Mouse (Mus musculus): Measurements from ENCODE around the gene Nav2. TPM values are rescaled to one million over a fixed set of nuclear protein-coding genes. Genes with fewer than 3 reads are reported as not detected.

The Nav2 gene
- polyA plus RNA-seq, 1 experiment from 2014 or later: 10.1 TPM

- no peaks in the 10 kb centered on the region for H3K36me3 ChIP-seq (ENCODE audit: insufficient read depth, low read length)
- H3K27ac ChIP-seq: no peak overlapping the region
- H3K4me2 ChIP-seq (ENCODE audit: low read length): no peak overlapping the region
- no peaks in the 10 kb centered on the region for H3K27me3 ChIP-seq (ENCODE audit: insufficient read depth, low read length)
- ATAC-seq (replicated peaks; ENCODE audit: low FRiP score, low read depth): no peak
- TF ChIP-seq CTCF (IDR thresholded peaks at IDR 0.05; ENCODE audit: low read depth): no peak
- H3K9me3 ChIP-seq (replicated peaks; ENCODE audit: low read length): no peaks in the 10 kb centered on the region
- no peak for DNase-seq (ENCODE audit: low spot score)
- peaks cover 10% of the 10 kb centered on the region for H3K4me1 ChIP-seq (replicated peaks; ENCODE audit: insufficient read depth, low read length)
- WGBS: 84% methylated on average over 6 of the region's 6 CpGs
- H3K9ac ChIP-seq (ENCODE audit: low read depth, low read length): no peak overlapping the region
- no peak overlapping the region for H3K4me3 ChIP-seq (replicated peaks; ENCODE audit: low read depth, low read length)
These were observed 344.4 kb downstream of the Nav2 start for GRCm38 (mm10) chr7:49252902-49253301.

GRCm38 (mm10) chr7:49255053-49255452, 346.5 kb downstream of the Nav2 start:
- H3K36me3 ChIP-seq (ENCODE audit: insufficient read depth, low read length): no peaks in the 10 kb centered on the region
- WGBS: 95% methylated on average over 5 of the region's 5 CpGs

GRCm38 (mm10) chr7:49257234-49257906, 348.9 kb downstream of the Nav2 start:
- ATAC-seq (replicated peaks; ENCODE audit: low FRiP score, low read depth): no peak
- Histone ChIP-seq H3K9me3 (replicated peaks; ENCODE audit: low read length) (no peaks in the 10 kb centered on the region), H3K27me3 (ENCODE audit: insufficient read depth, low read length) (no peaks in the 10 kb centered on the region), H3K9ac (ENCODE audit: low read depth, low read length) (no peak overlapping the region), H3K4me1 (replicated peaks; ENCODE audit: insufficient read depth, low read length) (no peaks in the 10 kb centered on the region), H3K4me2 (ENCODE audit: low read length) (no peak overlapping the region), H3K4me3 (replicated peaks; ENCODE audit: low read depth, low read length) (no peak overlapping the region), H3K36me3 (ENCODE audit: insufficient read depth, low read length) (no peaks in the 10 kb centered on the region), H3K27ac (no peak overlapping the region)
- no peak for DNase-seq (ENCODE audit: low spot score)
- 84% methylated on average over 13 of the region's 13 CpGs for WGBS
- TF ChIP-seq CTCF (IDR thresholded peaks at IDR 0.05; ENCODE audit: low read depth): no peak

More at GRCm38 (mm10) chr7:49255053-49255452, 346.5 kb downstream of the Nav2 start:
- Histone ChIP-seq H3K4me1 (replicated peaks; ENCODE audit: insufficient read depth, low read length) (no peaks in the 10 kb centered on the region), H3K4me3 (replicated peaks; ENCODE audit: low read depth, low read length) (no peak overlapping the region), H3K9me3 (replicated peaks; ENCODE audit: low read length) (no peaks in the 10 kb centered on the region), H3K9ac (ENCODE audit: low read depth, low read length) (no peak overlapping the region), H3K27me3 (ENCODE audit: insufficient read depth, low read length) (no peaks in the 10 kb centered on the region), H3K4me2 (ENCODE audit: low read length) (no peak overlapping the region), H3K27ac (no peak overlapping the region)
- TF ChIP-seq CTCF (IDR thresholded peaks at IDR 0.05; ENCODE audit: low read depth): peak; percentile 54
- ATAC-seq (replicated peaks; ENCODE audit: low FRiP score, low read depth) (no peak), DNase-seq (ENCODE audit: low spot score) (no peak)

- no peak overlapping the region for H3K9ac ChIP-seq (ENCODE audit: low read depth, low read length)
- no peak overlapping the region for H3K4me2 ChIP-seq (ENCODE audit: low read length)
- no peak overlapping the region for H3K27ac ChIP-seq
- 80% methylated on average over 6 of the region's 6 CpGs for WGBS
- H3K4me1 ChIP-seq (replicated peaks; ENCODE audit: insufficient read depth, low read length): no peaks in the 10 kb centered on the region
- H3K27me3 ChIP-seq (ENCODE audit: insufficient read depth, low read length): no peaks in the 10 kb centered on the region
- TF ChIP-seq CTCF (IDR thresholded peaks at IDR 0.05; ENCODE audit: low read depth): no peak
- no peak overlapping the region for H3K4me3 ChIP-seq (replicated peaks; ENCODE audit: low read depth, low read length)
- ATAC-seq (replicated peaks; ENCODE audit: low FRiP score, low read depth): no peak
- no peak for DNase-seq (ENCODE audit: low spot score)
- no peaks in the 10 kb centered on the region for H3K36me3 ChIP-seq (ENCODE audit: insufficient read depth, low read length)
- no peaks in the 10 kb centered on the region for H3K9me3 ChIP-seq (replicated peaks; ENCODE audit: low read length)
These were observed 349.6 kb downstream of the Nav2 start for GRCm38 (mm10) chr7:49258088-49258487.

GRCm38 (mm10) chr7:49261941-49262511, 353.5 kb downstream of the Nav2 start:
- Histone ChIP-seq H3K4me1 (replicated peaks; ENCODE audit: insufficient read depth, low read length) (no peaks in the 10 kb centered on the region), H3K4me2 (ENCODE audit: low read length) (no peak overlapping the region), H3K27me3 (ENCODE audit: insufficient read depth, low read length) (no peaks in the 10 kb centered on the region), H3K4me3 (replicated peaks; ENCODE audit: low read depth, low read length) (no peak overlapping the region), H3K36me3 (ENCODE audit: insufficient read depth, low read length) (no peaks in the 10 kb centered on the region), H3K9ac (ENCODE audit: low read depth, low read length) (no peak overlapping the region), H3K9me3 (replicated peaks; ENCODE audit: low read length) (no peaks in the 10 kb centered on the region), H3K27ac (no peak overlapping the region)
- ATAC-seq (replicated peaks; ENCODE audit: low FRiP score, low read depth): no peak
- no peak for TF ChIP-seq CTCF (IDR thresholded peaks at IDR 0.05; ENCODE audit: low read depth)
- no peak for DNase-seq (ENCODE audit: low spot score)
- 59% methylated on average over 13 of the region's 13 CpGs for WGBS

- no peak overlapping the region for H3K4me3 ChIP-seq (replicated peaks; ENCODE audit: low read depth, low read length)
- no peaks in the 10 kb centered on the region for H3K27me3 ChIP-seq (ENCODE audit: insufficient read depth, low read length)
- ATAC-seq (replicated peaks; ENCODE audit: low FRiP score, low read depth) (no peak), DNase-seq (ENCODE audit: low spot score) (no peak)
- WGBS: 76% methylated on average over 6 of the region's 6 CpGs
- H3K4me1 ChIP-seq (replicated peaks; ENCODE audit: insufficient read depth, low read length): no peaks in the 10 kb centered on the region
- TF ChIP-seq CTCF (IDR thresholded peaks at IDR 0.05; ENCODE audit: low read depth): no peak
- no peak overlapping the region for H3K27ac ChIP-seq
- no peak overlapping the region for H3K9ac ChIP-seq (ENCODE audit: low read depth, low read length)
- H3K4me2 ChIP-seq (ENCODE audit: low read length): no peak overlapping the region
- H3K36me3 ChIP-seq (ENCODE audit: insufficient read depth, low read length): no peaks in the 10 kb centered on the region
- H3K9me3 ChIP-seq (replicated peaks; ENCODE audit: low read length): no peaks in the 10 kb centered on the region
These were observed 357.9 kb downstream of the Nav2 start for GRCm38 (mm10) chr7:49266422-49266821.
